Mouse (Mus musculus): ENCODE data around the gene Zfand3. TPM values are rescaled to one million over a fixed set of nuclear protein-coding genes. Genes with fewer than 3 reads are reported as not detected.

Gene Zfand3
- total and polyA plus RNA-seq, 2 experiments from 2014 or later: 48.7 to 91.5 TPM

DNA sequence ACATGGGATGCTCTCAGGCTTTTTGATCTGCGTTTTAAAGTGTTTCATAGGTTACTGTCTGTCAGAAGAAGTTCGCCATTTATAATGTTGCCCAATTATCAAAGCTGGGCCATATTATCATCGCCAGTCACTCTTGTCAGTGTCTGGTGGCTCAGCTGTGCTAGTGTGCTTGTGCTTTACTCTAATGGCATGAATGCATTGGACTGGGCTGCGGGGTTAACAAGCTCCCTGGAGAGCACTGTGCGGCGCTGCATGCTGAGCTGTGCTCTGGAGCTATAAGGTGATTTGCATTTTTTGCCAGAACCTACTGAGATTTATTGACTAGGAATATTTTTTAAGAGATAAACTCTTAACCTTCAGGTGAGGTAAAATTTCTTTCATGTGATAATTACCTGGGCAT, 145.4 kb downstream of the Zfand3 start:
- no peak for TF ChIP-seq CTCF (IDR thresholded peaks at IDR 0.05; ENCODE audit: low read depth)
- H3K9me3 ChIP-seq (ENCODE audit: low read length): no peaks in the 10 kb centered on the region
- no peaks in the 10 kb centered on the region for H3K4me1 ChIP-seq (ENCODE audit: insufficient read depth)
- no peak overlapping the region for H3K9ac ChIP-seq
- DNase-seq: no peak
- no peak for ATAC-seq
- H3K27me3 ChIP-seq (ENCODE audit: insufficient read depth, low read length): no peaks in the 10 kb centered on the region
- H3K4me2 ChIP-seq (ENCODE audit: low read depth): no peak overlapping the region
- WGBS: 44% methylated on average over 6 of the region's 6 CpGs
- H3K4me3 ChIP-seq (ENCODE audit: low read depth, low read length): no peak overlapping the region
- no peaks in the 10 kb centered on the region for H3K36me3 ChIP-seq (ENCODE audit: insufficient read depth)
- H3K27ac ChIP-seq (ENCODE audit: low read depth, low read length): no peak overlapping the region

DNA sequence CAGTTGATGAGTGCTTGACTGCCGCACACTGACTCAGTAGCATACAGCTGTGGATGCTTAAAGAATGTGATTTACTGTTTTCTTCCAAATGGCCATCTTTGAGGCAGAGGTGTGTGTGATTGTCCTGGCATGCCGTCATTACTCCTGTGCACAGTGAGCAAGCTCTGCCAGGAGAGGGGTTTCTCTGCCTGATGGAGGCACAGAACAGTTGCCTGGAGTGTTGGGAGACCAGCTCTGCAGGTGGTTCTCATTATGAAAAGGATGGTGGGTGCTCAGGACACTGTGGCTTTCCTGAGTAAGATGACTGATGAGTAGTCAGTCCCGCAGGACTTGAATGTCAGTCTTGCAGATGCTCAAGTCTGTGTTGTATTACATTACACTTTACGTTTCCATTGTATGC, 149.6 kb downstream of the Zfand3 start:
- no peak overlapping the region for H3K4me3 ChIP-seq (ENCODE audit: low read depth, low read length)
- H3K36me3 ChIP-seq (ENCODE audit: insufficient read depth): no peaks in the 10 kb centered on the region
- no peak overlapping the region for H3K27ac ChIP-seq (ENCODE audit: low read depth, low read length)
- no peaks in the 10 kb centered on the region for H3K27me3 ChIP-seq (ENCODE audit: insufficient read depth, low read length)
- no peak overlapping the region for H3K4me2 ChIP-seq (ENCODE audit: low read depth)
- H3K4me1 ChIP-seq (ENCODE audit: insufficient read depth): peaks cover 9% of the 10 kb centered on the region
- no peak for TF ChIP-seq CTCF (IDR thresholded peaks at IDR 0.05; ENCODE audit: low read depth)
- no peak overlapping the region for H3K9ac ChIP-seq
- no peaks in the 10 kb centered on the region for H3K9me3 ChIP-seq (ENCODE audit: low read length)
- WGBS: 76% methylated on average over 4 of the region's 4 CpGs
- ATAC-seq (no peak), DNase-seq (no peak)

DNA sequence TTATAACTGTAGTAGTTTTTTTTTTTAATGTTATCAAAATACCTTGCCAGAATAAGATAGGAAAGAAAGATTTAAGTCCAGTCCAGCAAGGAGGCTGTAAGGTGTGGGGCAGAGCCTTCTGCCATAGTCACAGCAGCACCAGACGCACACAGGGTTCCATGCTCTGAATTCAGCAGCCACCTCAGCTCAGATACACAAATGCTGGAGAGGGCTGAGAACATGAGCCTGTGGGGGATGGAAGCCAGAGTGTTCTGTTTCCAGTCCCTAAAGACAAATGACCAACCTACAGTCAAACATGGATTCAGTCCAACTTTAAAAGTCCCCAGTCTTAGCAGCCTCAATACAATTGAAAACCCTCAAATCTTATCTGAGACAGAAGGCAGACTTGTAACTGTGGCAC, 150.3 kb downstream of the Zfand3 start:
- Histone ChIP-seq H3K9me3 (ENCODE audit: low read length) (no peaks in the 10 kb centered on the region), H3K27me3 (ENCODE audit: insufficient read depth, low read length) (no peaks in the 10 kb centered on the region), H3K4me1 (ENCODE audit: insufficient read depth) (peaks cover 9% of the 10 kb centered on the region), H3K36me3 (ENCODE audit: insufficient read depth) (no peaks in the 10 kb centered on the region), H3K4me2 (ENCODE audit: low read depth) (no peak overlapping the region), H3K4me3 (ENCODE audit: low read depth, low read length) (no peak overlapping the region), H3K9ac (no peak overlapping the region), H3K27ac (ENCODE audit: low read depth, low read length) (no peak overlapping the region)
- WGBS: 85% methylated on average over 1 of the region's 1 CpGs
- ATAC-seq: no peak
- DNase-seq: no peak
- TF ChIP-seq CTCF (IDR thresholded peaks at IDR 0.05; ENCODE audit: low read depth): no peak

DNA sequence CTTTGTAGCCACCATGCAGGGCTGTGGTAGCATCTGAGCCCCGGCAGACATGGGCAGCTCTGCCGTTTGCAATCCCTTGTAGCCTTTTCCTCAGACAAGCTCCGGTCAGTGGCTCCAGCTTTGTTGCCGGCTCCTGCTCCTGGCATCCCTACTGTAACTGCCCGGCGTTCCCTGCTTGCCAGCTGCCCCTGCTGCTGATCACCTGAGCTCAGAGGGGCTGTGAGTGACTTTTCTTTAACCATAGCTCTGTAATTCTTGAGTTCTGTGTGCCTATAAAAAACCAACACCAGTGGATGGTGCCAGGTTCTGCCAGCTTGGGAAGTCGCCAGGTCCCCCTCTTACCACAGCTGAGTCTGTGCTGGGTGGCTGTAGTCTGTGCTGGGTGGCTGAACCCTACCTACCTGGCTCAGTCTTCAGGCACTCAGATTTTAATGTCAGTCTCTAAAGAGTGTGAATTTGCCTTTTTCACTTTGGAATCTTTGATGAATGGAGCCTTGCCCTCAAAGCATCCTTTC, 150.9 kb downstream of the Zfand3 start:
- no peaks in the 10 kb centered on the region for H3K36me3 ChIP-seq (ENCODE audit: insufficient read depth)
- no peaks in the 10 kb centered on the region for H3K27me3 ChIP-seq (ENCODE audit: insufficient read depth, low read length)
- no peaks in the 10 kb centered on the region for H3K9me3 ChIP-seq (ENCODE audit: low read length)
- ATAC-seq (no peak), DNase-seq (no peak)
- H3K27ac ChIP-seq (ENCODE audit: low read depth, low read length): no peak overlapping the region
- no peak overlapping the region; the same call in 1 of the 2 replicates for H3K9ac ChIP-seq
- peaks cover 9% of the 10 kb centered on the region for H3K4me1 ChIP-seq (ENCODE audit: insufficient read depth)
- 52% methylated on average over 7 of the region's 7 CpGs for WGBS
- no peak overlapping the region for H3K4me3 ChIP-seq (ENCODE audit: low read depth, low read length)
- no peak overlapping the region for H3K4me2 ChIP-seq (ENCODE audit: low read depth)
- no peak for TF ChIP-seq CTCF (IDR thresholded peaks at IDR 0.05; ENCODE audit: low read depth)

DNA sequence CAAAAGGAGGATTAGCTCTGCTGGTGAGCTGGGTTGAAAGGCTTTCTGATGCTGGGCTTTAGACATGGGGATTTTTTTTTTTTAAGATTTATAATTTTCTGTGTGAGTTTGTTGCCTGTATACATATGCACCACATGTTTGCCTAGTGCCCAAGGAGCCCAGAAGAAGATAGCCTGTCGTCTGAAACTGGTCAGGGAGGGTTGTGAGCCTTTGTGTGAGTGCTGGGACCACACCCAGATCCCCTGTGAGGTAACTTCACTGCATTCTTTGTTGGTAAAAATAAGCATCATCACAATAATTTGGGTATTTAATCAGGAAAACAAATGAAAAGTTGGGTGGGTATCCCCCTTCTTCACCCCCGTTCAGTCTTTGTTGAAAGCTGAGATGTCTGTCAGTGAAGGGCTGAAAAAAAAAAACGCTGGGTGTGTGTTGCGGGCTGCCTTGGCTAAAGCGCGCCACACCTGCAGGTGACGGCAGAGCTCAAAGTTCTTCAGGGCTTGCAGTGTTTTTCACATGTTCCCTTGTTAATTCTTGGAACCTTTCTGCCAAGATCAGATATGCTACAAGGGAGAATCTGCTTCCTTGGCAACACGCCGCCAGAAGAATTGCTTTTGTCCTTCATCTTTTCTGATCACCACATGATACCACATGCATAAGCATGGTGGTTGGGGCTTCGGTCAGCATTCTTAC, 154.0 kb downstream of the Zfand3 start:
- no peak overlapping the region for H3K4me2 ChIP-seq (ENCODE audit: low read depth)

DNA sequence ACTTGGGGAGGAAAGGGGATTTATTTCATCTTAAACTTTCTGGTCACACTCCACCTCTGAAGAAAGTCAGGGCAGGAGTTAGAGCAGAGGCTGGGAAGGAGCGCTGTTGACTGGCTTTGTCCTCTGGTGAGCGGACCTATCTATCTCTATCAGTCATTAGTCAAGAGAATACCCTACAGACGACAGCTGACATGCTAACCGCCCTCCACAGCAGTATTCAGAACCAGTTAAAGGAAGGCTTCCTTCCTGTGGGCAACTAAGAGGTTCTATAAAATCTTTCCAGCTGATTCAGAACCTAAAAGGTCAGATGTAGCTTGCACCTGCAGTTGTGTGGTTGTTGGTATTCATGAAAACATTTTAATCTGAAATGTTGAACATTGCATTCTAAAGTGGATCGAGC, 154.8 kb downstream of the Zfand3 start:
- Histone ChIP-seq H3K36me3 (ENCODE audit: insufficient read depth) (no peaks in the 10 kb centered on the region), H3K4me3 (ENCODE audit: low read depth, low read length) (no peak overlapping the region), H3K9ac (no peak overlapping the region), H3K4me2 (ENCODE audit: low read depth) (no peak overlapping the region), H3K9me3 (ENCODE audit: low read length) (no peaks in the 10 kb centered on the region), H3K4me1 (ENCODE audit: insufficient read depth) (peaks cover 9% of the 10 kb centered on the region), H3K27me3 (ENCODE audit: insufficient read depth, low read length) (no peaks in the 10 kb centered on the region), H3K27ac (ENCODE audit: low read depth, low read length) (no peak overlapping the region)
- 72% methylated on average over 5 of the region's 5 CpGs for WGBS
- TF ChIP-seq CTCF (IDR thresholded peaks at IDR 0.05; ENCODE audit: low read depth): no peak
- ATAC-seq: no peak
- DNase-seq: no peak

More for the DNA sequence above, 154.0 kb downstream of the Zfand3 start:
- no peak for DNase-seq
- TF ChIP-seq CTCF (IDR thresholded peaks at IDR 0.05; ENCODE audit: low read depth): no peak
- no peak overlapping the region for H3K9ac ChIP-seq
- no peaks in the 10 kb centered on the region for H3K36me3 ChIP-seq (ENCODE audit: insufficient read depth)
- H3K27ac ChIP-seq (ENCODE audit: low read depth, low read length): no peak overlapping the region
- 51% methylated on average over 10 of the region's 10 CpGs for WGBS
- no peak for ATAC-seq
- peaks cover 9% of the 10 kb centered on the region for H3K4me1 ChIP-seq (ENCODE audit: insufficient read depth)
- H3K4me3 ChIP-seq (ENCODE audit: low read depth, low read length): no peak overlapping the region
- H3K27me3 ChIP-seq (ENCODE audit: insufficient read depth, low read length): no peaks in the 10 kb centered on the region
- H3K9me3 ChIP-seq (ENCODE audit: low read length): no peaks in the 10 kb centered on the region

DNA sequence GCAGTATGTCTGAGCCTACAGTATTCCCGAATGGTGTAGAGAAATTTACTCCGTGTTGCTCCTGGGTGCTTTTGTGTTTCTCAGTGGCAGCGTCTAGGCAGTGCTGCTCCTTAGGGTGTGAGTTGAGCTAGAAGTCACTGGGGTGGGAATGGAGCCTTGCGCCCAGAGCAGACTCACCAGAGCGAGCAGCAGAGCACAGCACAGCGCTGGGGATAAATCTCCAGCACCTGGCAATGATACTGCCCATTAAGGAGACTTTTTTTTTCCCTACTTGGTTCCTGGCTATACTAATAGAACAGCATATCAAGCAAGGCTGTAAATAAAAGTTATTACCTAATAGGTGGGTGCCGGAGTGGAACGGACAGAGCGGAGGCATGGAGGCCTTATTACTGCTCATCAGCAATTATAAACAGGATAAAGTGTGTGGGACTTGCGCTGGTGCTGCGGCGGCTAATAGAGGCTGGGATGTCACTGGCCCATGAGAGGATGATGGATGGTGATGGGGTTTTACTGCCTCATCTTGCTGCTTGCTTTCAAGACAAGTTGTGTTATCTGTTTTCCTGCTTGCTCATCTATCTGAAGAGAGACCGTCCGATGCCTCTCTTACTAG, 156.4 kb downstream of the Zfand3 start:
- ATAC-seq (no peak), DNase-seq (no peak)
- 88% methylated on average over 14 of the region's 14 CpGs for WGBS
- Histone ChIP-seq H3K4me2 (ENCODE audit: low read depth) (no peak overlapping the region), H3K4me1 (ENCODE audit: insufficient read depth) (peaks cover 9% of the 10 kb centered on the region), H3K9ac (no peak overlapping the region), H3K4me3 (ENCODE audit: low read depth, low read length) (no peak overlapping the region), H3K27me3 (ENCODE audit: insufficient read depth, low read length) (no peaks in the 10 kb centered on the region), H3K36me3 (ENCODE audit: insufficient read depth) (no peaks in the 10 kb centered on the region), H3K27ac (ENCODE audit: low read depth, low read length) (no peak overlapping the region), H3K9me3 (ENCODE audit: low read length) (no peaks in the 10 kb centered on the region)
- no peak for TF ChIP-seq CTCF (IDR thresholded peaks at IDR 0.05; ENCODE audit: low read depth)
